Mouse (Mus musculus) G1E-ER4 (cell line): ENCODE measurements around the gene Fnd3c2. TPM values are rescaled to one million over a fixed set of nuclear protein-coding genes. Genes with fewer than 3 reads are reported as not detected.

Source experiments
- GATA1 ChIP-seq: IDR thresholded peaks from one replicate; pipeline ENCODE4 v1.8.0; 2012; ENCODE audit warnings: low read length, inconsistent platforms
- polyA plus RNA-seq: library from polyadenylated mRNA; stranded (reverse); fragments of >175 nt; gene quantifications from 2 replicates; pipeline ENCODE4 v1.2.3, GENCODE M21; 2012

Fnd3c2 gene
- polyA plus RNA-seq, result not detected in 2 replicates

DNA sequence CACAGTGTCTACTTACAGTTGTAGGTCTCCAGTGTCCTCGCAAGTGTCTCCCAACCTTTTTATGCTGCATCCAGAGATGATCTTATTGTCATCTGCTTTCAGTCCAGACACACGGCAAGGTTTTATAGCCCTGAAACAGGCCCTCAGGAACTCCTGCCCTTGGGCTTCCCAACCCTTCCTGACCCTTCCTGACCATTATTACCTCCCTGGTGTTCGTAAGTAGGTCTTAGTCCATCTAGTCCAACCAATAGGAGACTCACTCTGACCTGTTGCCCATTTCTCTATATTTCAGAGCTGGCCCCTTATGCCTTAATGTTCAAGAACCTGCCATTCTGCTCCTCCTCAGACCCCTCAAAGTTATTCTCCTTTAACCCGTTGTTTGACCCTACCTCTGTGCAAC lies at the start of gene Fnd3c2:
TSS of gene Fnd3c2 (minus strand) at position 101 of the 400 bp plus-strand sequence.
- TF ChIP-seq GATA1, result no peak

- no peak for TF ChIP-seq GATA1
Observed at GRCm38 (mm10) chrX:106284441-106284840, 29.3 kb upstream of the Fnd3c2 start.

DNA sequence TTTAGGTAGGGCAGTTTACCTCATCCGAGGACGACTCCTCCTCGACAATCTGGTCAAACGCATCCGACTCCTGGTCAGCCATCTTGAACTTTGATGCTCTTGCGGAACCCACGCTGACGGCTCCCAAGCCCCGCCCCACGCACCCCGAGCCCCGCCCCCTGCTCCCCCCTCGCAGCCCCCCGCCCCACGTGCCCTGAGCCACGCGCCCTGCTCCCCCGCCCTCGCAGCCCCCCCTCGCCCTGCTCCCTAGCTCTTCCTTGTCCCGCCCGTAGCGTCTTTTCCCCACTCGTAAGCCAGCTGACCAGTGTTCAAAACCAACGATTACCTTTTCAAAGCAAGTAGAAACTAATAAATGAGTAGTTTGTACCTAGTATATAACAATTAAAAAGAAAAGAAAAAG lies 34.1 kb downstream of the Fnd3c2 start, which contains the start of gene Taf9b:
TSS of gene Taf9b (minus strand) at position 101 of the 400 bp plus-strand sequence.
- no peak for TF ChIP-seq GATA1

DNA sequence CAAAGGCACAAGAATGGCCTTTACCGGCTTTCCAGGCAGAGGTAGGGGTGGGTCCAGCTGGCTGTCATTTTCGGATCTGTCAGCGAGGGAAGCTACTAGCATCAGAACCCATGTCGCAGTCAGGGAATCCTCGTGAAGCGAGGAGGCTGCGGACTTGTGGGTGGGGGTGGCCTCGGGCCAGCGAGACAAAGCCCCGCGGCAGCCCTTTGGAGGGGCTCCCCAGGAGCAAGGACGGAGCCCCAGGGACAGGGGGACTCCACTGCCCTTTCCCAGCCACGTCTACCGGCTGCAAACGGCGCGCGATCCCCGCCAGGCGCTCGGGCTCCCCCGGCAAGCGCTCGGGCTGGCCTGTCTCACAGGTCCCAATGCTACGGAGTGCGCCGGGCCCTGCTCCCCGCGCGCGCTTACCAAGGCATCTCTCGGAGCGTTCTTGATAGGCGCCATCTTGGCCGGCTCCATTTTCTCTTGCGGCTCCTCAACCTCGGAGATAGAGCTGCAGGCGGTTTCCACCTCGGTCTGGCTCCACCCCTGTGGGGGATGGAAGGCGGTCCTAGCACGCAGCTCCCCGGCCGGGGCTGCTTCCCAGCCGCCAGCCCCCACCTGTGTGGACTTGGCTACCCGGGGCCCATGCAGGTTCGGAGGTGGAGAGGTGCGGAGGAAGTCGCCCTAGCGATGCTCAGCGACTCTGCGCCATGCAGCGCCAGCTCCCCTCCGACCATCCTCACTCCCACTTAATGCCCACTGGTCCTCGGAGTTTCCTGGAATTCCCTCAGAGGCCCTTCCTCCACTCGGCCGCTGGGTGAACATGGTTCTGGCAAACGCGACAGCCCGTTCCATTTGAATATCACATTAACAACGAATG lies 35.8 kb downstream of the Fnd3c2 start:
- TF ChIP-seq GATA1, result no peak

- no peak for TF ChIP-seq GATA1
Observed at GRCm38 (mm10) chrX:106209100-106209499, 46.1 kb downstream of the Fnd3c2 start.

DNA sequence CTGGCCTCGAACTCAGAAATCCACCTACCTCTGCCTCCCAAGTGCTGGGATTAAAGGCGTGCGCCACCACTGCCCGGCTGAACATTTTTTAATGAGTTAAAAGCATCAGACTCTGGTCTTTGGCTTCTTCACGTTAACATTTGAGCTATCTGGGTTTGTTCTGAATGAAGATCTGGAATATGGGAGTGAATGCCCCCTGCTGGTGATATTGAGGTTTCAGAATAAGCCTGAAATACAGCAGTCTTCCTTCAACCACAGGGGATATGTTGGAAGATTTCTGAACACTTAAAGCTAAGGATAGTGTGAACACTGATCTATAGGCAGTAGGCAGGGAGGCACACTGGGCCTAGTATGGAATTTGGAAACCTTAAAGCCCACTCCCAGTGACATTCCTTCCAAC lies 56.3 kb downstream of the Fnd3c2 start:
- TF ChIP-seq GATA1, result no peak

DNA sequence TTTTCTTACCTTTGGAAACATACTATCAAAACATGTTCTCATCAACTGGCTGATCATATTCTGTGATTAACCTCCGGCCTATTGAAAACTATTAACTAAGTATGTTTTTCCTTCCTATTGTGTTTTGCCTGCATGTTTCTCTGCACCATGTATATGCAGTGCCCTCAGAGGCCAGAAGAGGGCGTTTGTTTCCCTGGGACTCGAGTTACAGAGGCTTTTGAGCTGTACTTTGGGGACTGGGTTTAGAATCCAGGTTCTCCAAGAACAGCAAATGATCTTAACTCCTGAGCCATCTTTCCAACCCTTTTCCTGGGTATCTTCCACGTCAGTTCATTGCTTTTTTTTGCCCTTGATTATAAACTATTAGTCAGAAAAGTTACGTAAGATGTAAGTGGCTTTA lies 57.9 kb downstream of the Fnd3c2 start:
- TF ChIP-seq GATA1, result no peak

GRCm38 (mm10) chrX:106190091-106190490 lies 65.1 kb downstream of the Fnd3c2 start:
- no peak for TF ChIP-seq GATA1

GRCm38 (mm10) chrX:106189356-106189755 lies 65.8 kb downstream of the Fnd3c2 start:
- TF ChIP-seq GATA1, result no peak

- TF ChIP-seq GATA1, result no peak
Observed at GRCm38 (mm10) chrX:106187737-106188136, 67.4 kb downstream of the Fnd3c2 start.

GRCm38 (mm10) chrX:106186713-106187649 lies 68.2 kb downstream of the Fnd3c2 start, which contains the start of gene Pgk1:
Gene Pgk1 (plus strand): TSS chrX:106187100.
- no peak for TF ChIP-seq GATA1

DNA sequence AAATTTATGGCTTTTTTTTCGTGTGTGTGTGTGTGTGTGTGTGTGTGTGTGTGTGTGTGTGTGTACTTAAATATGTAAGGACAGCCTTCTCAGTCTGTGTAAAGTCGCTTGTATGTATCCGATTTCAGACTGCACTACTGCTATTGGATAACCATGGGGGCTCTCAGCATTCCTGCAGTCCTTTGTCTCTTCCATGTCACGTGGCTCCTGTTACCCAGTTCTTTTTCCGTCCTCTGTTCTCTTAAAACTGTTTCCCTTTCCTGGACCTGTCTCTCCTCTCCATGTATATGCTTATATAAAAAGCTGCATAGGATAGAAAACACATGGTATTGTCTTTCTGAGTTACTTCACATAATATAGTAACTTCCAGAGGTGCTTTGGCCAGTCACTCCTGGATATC lies 69.5 kb downstream of the Fnd3c2 start:
- no peak for TF ChIP-seq GATA1

Other genes starting within 250 kb of the Fnd3c2 start
- gene Magt1, start 243.5 kb downstream of the Fnd3c2 start, polyA plus RNA-seq, result 2.2 and 3.0 TPM in 2 replicates
- 12.0 and 18.6 TPM in 2 replicates for gene Cox7b, start 239.7 kb downstream of the Fnd3c2 start, polyA plus RNA-seq
- gene Atp7a, start 228.1 kb downstream of the Fnd3c2 start, polyA plus RNA-seq, result 0.56 and 0.66 TPM in 2 replicates
- gene Tlr13, start 112.2 kb downstream of the Fnd3c2 start, polyA plus RNA-seq, result not detected in 2 replicates
- gene Pgk1, start 68.3 kb downstream of the Fnd3c2 start, polyA plus RNA-seq, result 24.9 and 40.9 TPM in 2 replicates
- 0.25 and 0.46 TPM in 2 replicates for gene Taf9b, start 34.2 kb downstream of the Fnd3c2 start, polyA plus RNA-seq
- not detected in 2 replicates for gene Fndc3c1, start 230.0 kb upstream of the Fnd3c2 start, polyA plus RNA-seq